Mouse (Mus musculus): Measurements from ENCODE around the gene Gm49366. TPM values are rescaled to one million over a fixed set of nuclear protein-coding genes. Genes with fewer than 3 reads are reported as not detected.
A peak's percentile ranks its signal among the peaks of the same experiment; 100 is the strongest.
"Not testable (repeated sequence)": the region's sequence is repeated elsewhere in the genome, so short reads cannot be mapped to it uniquely, and the experiment has no call there.

The Gm49366 gene
- polyA plus RNA-seq, 1 experiment from 2014 or later, result not detected

DNA sequence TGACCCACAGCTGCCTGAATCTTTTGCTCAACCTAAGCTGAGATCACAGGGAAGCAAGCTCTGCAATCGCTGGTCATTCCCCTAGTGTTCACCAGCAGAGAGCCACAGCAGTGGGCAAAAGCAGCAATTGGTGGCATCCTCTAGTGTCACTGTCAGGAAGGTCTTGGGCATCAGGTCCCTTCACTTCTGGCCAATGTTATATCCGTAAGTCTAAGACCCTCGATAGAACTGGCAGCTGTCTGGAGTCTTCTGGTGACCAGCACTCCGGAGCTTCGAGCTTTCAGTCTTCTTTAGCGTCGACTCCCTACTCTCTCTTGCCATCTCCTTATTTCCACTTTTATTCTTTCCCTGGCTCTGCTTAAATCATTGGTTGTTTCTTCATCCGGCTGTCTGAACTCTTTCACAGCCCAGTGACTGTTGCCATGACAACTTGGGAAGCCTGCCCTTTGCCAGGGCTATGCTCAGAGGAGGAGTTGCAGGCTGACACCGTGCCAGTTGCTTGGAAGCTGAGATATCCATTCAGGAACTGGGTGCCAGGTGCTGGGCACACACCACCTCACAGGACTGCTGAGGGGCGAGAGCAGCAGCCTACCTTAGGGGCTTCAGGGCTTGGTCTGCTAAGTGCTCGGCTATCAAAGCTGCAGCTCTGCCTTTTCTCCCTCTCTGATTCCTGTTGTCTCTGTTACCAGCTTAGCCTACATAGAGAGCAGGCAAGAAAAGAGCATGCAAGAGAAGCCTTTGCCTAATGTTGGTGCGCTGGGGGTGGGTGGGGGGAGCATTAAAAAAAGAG lies 27.3 kb upstream of the Gm49366 start:
- no peaks in the 10 kb centered on the region for H3K9me3 ChIP-seq (replicated peaks)
- H3K9ac ChIP-seq, result no peak overlapping the region
- peaks cover 4% of the 10 kb centered on the region for H3K36me3 ChIP-seq
- H3K27me3 ChIP-seq, result no peaks in the 10 kb centered on the region
- H3K4me3 ChIP-seq (replicated peaks), result peak overlapping the region; percentile 53
- ATAC-seq (replicated peaks; ENCODE audit: low FRiP score), result peak; percentile 84
- 30% methylated on average over 12 of the region's 12 CpGs for WGBS
- peak overlapping the region; percentile 75 for H3K27ac ChIP-seq
- peak overlapping the region; percentile 73 for H3K4me2 ChIP-seq
- H3K4me1 ChIP-seq, result peaks cover 50% of the 10 kb centered on the region

GRCm38 (mm10) chr12:84013130-84013529 lies 25.6 kb upstream of the Gm49366 start:
- no peak for ATAC-seq (replicated peaks; ENCODE audit: low FRiP score)
- no peaks in the 10 kb centered on the region for H3K27me3 ChIP-seq
- H3K4me3 ChIP-seq (replicated peaks), result no peak overlapping the region
- peaks cover 50% of the 10 kb centered on the region for H3K4me1 ChIP-seq
- H3K36me3 ChIP-seq, result peaks cover 10% of the 10 kb centered on the region
- no peak overlapping the region for H3K9ac ChIP-seq
- H3K9me3 ChIP-seq (replicated peaks), result no peaks in the 10 kb centered on the region
- H3K4me2 ChIP-seq, result no peak overlapping the region
- no peak overlapping the region for H3K27ac ChIP-seq
- WGBS, result 80% methylated on average over 6 of the region's 6 CpGs

GRCm38 (mm10) chr12:84013701-84014100 lies 25.0 kb upstream of the Gm49366 start:
- Histone ChIP-seq H3K9me3 (replicated peaks) (no peaks in the 10 kb centered on the region), H3K4me2 (no peak overlapping the region), H3K4me1 (peaks cover 46% of the 10 kb centered on the region), H3K27me3 (no peaks in the 10 kb centered on the region), H3K9ac (no peak overlapping the region), H3K4me3 (replicated peaks) (no peak overlapping the region), H3K27ac (no peak overlapping the region), H3K36me3 (peaks cover 10% of the 10 kb centered on the region)
- ATAC-seq (replicated peaks; ENCODE audit: low FRiP score), result no peak
- WGBS, result 91% methylated on average over 7 of the region's 7 CpGs

DNA sequence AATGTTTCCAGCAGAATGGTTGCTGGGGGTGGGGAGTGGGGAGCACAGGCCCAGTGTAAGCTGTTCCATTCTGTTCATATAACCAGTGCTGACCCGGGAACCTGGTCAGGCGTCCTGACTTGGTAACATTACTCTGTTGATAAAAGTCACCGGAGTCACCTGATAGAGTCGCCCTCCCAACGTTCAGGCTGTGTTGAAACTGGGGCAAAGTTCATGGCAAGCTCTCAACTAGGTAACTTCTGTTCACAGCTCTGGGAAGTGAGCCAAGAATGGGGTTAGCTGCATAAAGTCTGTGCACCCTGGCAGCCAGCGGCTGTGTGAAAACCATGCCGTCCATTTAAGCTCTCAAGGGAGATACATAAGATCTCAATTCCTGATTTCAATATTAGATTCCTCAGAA lies 18.2 kb upstream of the Gm49366 start:
- H3K9me3 ChIP-seq (replicated peaks); H3K4me2 ChIP-seq; H3K9ac ChIP-seq; H3K4me3 ChIP-seq (replicated peaks); H3K27me3 ChIP-seq; H3K4me1 ChIP-seq; H3K36me3 ChIP-seq; H3K27ac ChIP-seq: not testable (repeated sequence)
- peak; percentile 65 for ATAC-seq (replicated peaks; ENCODE audit: low FRiP score)
- WGBS, result 26% methylated on average over 7 of the region's 7 CpGs

DNA sequence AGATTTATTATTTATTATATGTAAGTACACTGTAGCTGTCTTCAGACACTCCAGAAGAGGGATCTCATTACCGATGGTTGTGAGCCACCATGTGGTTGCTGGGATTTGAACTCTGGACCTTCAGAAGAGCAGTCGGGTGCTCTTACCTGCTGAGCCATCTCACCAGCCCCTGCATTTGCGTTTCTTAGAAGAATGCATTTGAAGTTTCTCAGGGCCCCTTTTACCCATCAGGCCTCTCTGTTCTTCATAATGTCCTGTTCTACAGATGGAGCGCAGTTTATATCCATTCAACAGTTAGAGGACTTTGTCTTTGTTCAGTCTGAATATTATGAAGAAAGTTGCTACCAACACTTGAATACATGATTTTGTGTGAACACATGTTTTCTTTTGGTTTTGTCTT lies 16.5 kb upstream of the Gm49366 start:
- not testable (repeated sequence) for H3K9ac ChIP-seq; H3K27me3 ChIP-seq; H3K4me2 ChIP-seq; H3K4me1 ChIP-seq; H3K27ac ChIP-seq; ATAC-seq (replicated peaks; ENCODE audit: low FRiP score); H3K4me3 ChIP-seq (replicated peaks); H3K9me3 ChIP-seq (replicated peaks); H3K36me3 ChIP-seq
- 97% methylated on average over 4 of the region's 4 CpGs for WGBS

- no peak overlapping the region for H3K4me3 ChIP-seq (replicated peaks)
- no peaks in the 10 kb centered on the region for H3K9me3 ChIP-seq (replicated peaks)
- ATAC-seq (replicated peaks; ENCODE audit: low FRiP score), result no peak
- no peak overlapping the region for H3K4me2 ChIP-seq
- H3K9ac ChIP-seq, result no peak overlapping the region
- H3K27me3 ChIP-seq, result no peaks in the 10 kb centered on the region
- 0 out of 2 replicates have a peak, but pooled peaks cover 3% of the 10 kb centered on the region for H3K4me1 ChIP-seq
- no peaks in the 10 kb centered on the region for H3K36me3 ChIP-seq
- H3K27ac ChIP-seq, result no peak overlapping the region
- 80% methylated on average over 9 of the region's 9 CpGs for WGBS
Observed at GRCm38 (mm10) chr12:84023052-84023745, 15.5 kb upstream of the Gm49366 start.

DNA sequence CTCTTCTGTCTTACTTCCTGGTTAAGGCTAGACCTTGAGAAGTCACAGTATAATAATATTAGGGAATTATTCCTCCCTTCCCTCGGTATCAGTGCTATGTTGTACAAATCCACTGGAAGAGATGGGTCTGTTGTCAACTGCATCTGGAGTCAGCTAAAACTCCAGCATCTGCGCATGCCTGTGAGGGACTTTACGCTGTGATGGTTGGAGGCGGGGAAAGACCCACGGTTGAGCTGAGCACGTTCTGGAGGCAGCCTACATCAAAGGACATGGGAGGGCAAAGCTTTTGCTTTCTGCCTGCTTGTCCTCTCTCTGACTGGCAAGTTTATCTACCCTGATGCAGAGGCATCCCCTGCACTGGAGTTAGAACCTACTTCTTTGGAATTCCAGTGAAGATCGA lies 12.8 kb upstream of the Gm49366 start:
- no peaks in the 10 kb centered on the region for H3K36me3 ChIP-seq

DNA sequence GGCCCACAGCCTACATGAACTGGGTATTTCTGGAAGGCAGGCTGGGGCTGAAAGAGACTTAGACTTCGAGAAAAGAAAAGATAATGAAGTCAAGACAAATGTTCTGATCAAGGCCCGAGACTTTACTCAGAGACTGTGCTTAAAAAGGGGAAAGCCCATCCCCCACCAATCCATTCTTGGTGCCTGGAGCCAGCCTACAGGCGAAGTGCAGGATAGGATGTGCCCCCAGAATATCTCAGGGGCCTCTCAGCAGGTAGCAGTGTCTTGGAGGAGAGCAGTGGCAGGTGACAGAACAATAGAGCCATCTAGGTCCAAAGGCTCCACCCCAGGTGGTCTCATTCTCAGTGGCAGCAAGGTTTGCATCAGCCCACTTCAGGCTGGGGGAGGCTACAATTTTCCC lies 10.4 kb upstream of the Gm49366 start:
- not testable (repeated sequence) for H3K4me2 ChIP-seq; H3K9ac ChIP-seq; H3K4me3 ChIP-seq (replicated peaks); H3K27me3 ChIP-seq; H3K4me1 ChIP-seq; H3K36me3 ChIP-seq; H3K9me3 ChIP-seq (replicated peaks); ATAC-seq (replicated peaks; ENCODE audit: low FRiP score); H3K27ac ChIP-seq
- WGBS, result 62% methylated on average over 3 of the region's 3 CpGs

More for the DNA sequence above, 12.8 kb upstream of the Gm49366 start:
- no peaks in the 10 kb centered on the region for H3K9me3 ChIP-seq (replicated peaks)
- WGBS, result 74% methylated on average over 7 of the region's 7 CpGs
- H3K9ac ChIP-seq, result no peak overlapping the region
- no peak overlapping the region for H3K4me3 ChIP-seq (replicated peaks)
- no peak overlapping the region for H3K27ac ChIP-seq
- H3K27me3 ChIP-seq, result no peaks in the 10 kb centered on the region
- no peak overlapping the region for H3K4me2 ChIP-seq
- H3K4me1 ChIP-seq, result no peaks in the 10 kb centered on the region
- ATAC-seq (replicated peaks; ENCODE audit: low FRiP score), result no peak

DNA sequence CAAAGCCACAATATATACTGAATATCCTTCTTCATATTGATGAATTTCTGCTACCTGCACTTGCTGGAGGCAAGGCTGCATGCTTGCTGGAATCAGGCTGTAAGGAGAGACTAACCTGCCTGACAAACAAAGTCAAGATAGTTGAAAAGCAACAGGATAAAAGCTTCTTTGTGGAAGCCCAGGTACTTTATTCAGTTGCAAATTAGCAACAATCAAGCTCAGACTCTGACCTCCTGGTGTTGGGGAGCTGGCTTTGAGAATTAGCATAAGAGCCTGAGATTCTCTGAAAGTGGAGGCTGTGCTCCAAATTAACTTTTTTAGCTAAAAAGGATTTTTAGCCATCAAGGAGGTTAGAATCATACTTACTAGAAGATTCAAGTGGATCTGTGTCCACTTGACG lies 9.7 kb upstream of the Gm49366 start:
- H3K4me3 ChIP-seq (replicated peaks); H3K27ac ChIP-seq; H3K4me2 ChIP-seq; H3K9ac ChIP-seq; H3K4me1 ChIP-seq; H3K36me3 ChIP-seq; H3K27me3 ChIP-seq; ATAC-seq (replicated peaks; ENCODE audit: low FRiP score); H3K9me3 ChIP-seq (replicated peaks): not testable (repeated sequence)
- 100% methylated on average over 1 of the region's 1 CpGs for WGBS

GRCm38 (mm10) chr12:84030659-84031332 lies 7.9 kb upstream of the Gm49366 start:
- H3K9ac ChIP-seq, result no peak overlapping the region
- no peaks in the 10 kb centered on the region for H3K36me3 ChIP-seq
- H3K27ac ChIP-seq, result no peak overlapping the region
- H3K4me1 ChIP-seq, result no peaks in the 10 kb centered on the region
- H3K4me3 ChIP-seq (replicated peaks), result no peak overlapping the region
- H3K27me3 ChIP-seq, result no peaks in the 10 kb centered on the region
- no peak overlapping the region for H3K4me2 ChIP-seq
- WGBS, result 68% methylated on average over 4 of the region's 4 CpGs
- peak; percentile 70; the same call in 1 of the 2 replicates for ATAC-seq (replicated peaks; ENCODE audit: low FRiP score)
- no peaks in the 10 kb centered on the region for H3K9me3 ChIP-seq (replicated peaks)

DNA sequence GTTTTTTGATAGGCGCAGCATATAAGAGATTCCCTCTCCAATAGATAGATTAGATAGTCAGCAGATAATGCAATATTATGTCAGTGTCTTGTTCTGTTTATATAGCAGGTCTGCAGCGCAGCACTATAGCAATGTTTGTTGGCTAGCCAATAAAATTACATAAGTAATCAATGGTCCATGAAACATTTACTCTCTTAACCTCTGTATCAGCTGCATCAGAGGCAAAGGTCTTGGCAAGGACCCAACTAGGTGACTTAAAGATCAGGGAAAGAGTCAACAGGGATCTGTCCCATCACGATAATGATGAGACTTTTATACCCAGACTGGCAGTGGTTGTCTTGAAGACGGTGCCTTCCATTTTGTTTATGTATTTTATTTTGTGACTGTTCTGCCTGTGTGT lies 5.9 kb upstream of the Gm49366 start:
- no peak overlapping the region for H3K27ac ChIP-seq
- H3K27me3 ChIP-seq, result peaks cover 5% of the 10 kb centered on the region; the same call in 1 of the 2 replicates
- 84% methylated on average over 4 of the region's 4 CpGs for whole genome bisulfite sequencing
- no peak overlapping the region for H3K4me2 ChIP-seq
- H3K36me3 ChIP-seq, result no peaks in the 10 kb centered on the region
- ATAC-seq (replicated peaks; ENCODE audit: low FRiP score), result no peak
- H3K4me3 ChIP-seq (replicated peaks), result no peak overlapping the region
- no peaks in the 10 kb centered on the region for H3K4me1 ChIP-seq
- H3K9ac ChIP-seq, result no peak overlapping the region
- no peaks in the 10 kb centered on the region for H3K9me3 ChIP-seq (replicated peaks)

DNA sequence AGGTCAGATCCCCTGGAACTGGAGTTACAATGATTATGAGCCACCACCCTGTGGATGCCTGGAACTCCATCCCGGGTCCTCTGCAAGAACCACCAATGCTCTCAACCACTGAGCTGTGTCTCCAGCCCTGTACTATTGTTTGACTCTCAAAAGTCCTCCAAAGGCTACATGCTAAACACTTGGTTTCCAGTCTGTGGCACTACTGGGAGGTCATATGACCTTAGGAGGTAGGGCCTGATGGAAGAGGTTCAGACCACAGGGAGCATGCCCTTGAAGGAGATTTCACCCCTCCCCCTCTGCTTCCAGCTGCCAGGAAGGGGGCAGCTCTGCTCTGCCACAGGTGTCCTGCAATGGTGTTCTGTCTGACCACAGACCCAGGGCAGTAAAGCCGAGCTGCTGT lies 5.4 kb upstream of the Gm49366 start:
- WGBS, result 70% methylated on average over 2 of the region's 2 CpGs
- not testable (repeated sequence) for ATAC-seq (replicated peaks; ENCODE audit: low FRiP score)

More for the DNA sequence above, 5.4 kb upstream of the Gm49366 start:
- H3K9ac ChIP-seq; H3K4me3 ChIP-seq (replicated peaks); H3K4me2 ChIP-seq; H3K27me3 ChIP-seq; H3K27ac ChIP-seq; H3K36me3 ChIP-seq; H3K4me1 ChIP-seq; H3K9me3 ChIP-seq (replicated peaks): not testable (repeated sequence)

All from kidney, embryonic 15.5 days (tissue).